Mouse (Mus musculus) MEL (cell line): Measurements from ENCODE around the gene Gm37240.
"Not testable (repeated sequence)": the region's sequence is repeated elsewhere in the genome, so short reads cannot be mapped to it uniquely, and the experiment has no call there.

Experiments
- GATA1 ChIP-seq: IDR thresholded peaks from 2 replicates; pipeline ENCODE4 v1.6.1; 2011; ENCODE audit warnings: low read depth, low read length, improper control_type of control experiment
- MXI1 ChIP-seq: IDR thresholded peaks from 2 replicates; pipeline ENCODE4 v1.6.1; 2011; ENCODE audit warnings: mild to moderate bottlenecking, low read depth, low read length, improper control_type of control experiment
- SIN3A ChIP-seq: IDR thresholded peaks from 2 replicates; pipeline ENCODE4 v1.6.1; 2012; ENCODE audit warnings: low read length, improper control_type of control experiment, inconsistent platforms

DNA sequence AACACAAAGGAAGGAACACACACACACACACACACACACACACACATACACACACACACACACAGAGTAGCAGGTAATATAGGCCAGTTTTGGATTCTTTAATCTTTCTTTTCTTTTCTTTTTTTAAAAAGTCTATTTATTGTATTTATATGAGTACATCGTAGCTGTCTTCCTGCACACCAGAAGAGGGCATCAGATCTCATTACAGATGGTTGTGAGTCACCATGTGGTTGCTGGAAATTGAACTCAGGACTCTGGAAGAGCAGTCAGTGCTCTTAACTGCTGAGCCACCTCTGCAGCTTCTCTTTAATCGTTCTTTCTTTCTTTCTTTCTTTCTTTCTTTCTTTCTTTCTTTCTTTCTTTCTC, 1231.5 kb downstream of the Gm37240 start:
- not testable (repeated sequence) for TF ChIP-seq SIN3A, MXI1, GATA1
